Mouse (Mus musculus) adrenal gland, adult (tissue): ENCODE measurements around the gene Pskh1.

Source experiments
- DNase-seq, 2 experiments: peaks; one replicate each; pipeline ENCODE4 v3.0.0; 2022 to 2023; ENCODE audit warnings: low spot score in 1 of 2; ENCODE audit not compliant: inconsistent age in 2 of 2

The Pskh1 gene

GRCm38 (mm10) chr8:105951057-105951659 lies 50.9 kb downstream of the Pskh1 start:
- peak in 1 of 2 experiments; percentile 43 for DNase-seq

GRCm38 (mm10) chr8:105956556-105956955 lies 56.3 kb downstream of the Pskh1 start:
- peak in 1 of 2 experiments; percentile 24 for DNase-seq

- DNase-seq, result peak; percentile 70 to 80
Observed at GRCm38 (mm10) chr8:105957813-105958212, 57.6 kb downstream of the Pskh1 start.

GRCm38 (mm10) chr8:105959350-105959749 lies 59.1 kb downstream of the Pskh1 start:
- DNase-seq, result peak in 1 of 2 experiments; percentile 47

- DNase-seq, result no peak
Observed at GRCm38 (mm10) chr8:105961101-105961500, 60.9 kb downstream of the Pskh1 start.

GRCm38 (mm10) chr8:105961536-105961935 lies 61.3 kb downstream of the Pskh1 start:
- peak in 1 of 2 experiments; percentile 28 for DNase-seq

GRCm38 (mm10) chr8:105964506-105965265 lies 64.4 kb downstream of the Pskh1 start:
- DNase-seq, result no peak

- DNase-seq, result peak; percentile 75 to 88
Observed at GRCm38 (mm10) chr8:105965266-105965904, 65.1 kb downstream of the Pskh1 start.

GRCm38 (mm10) chr8:105965905-105966341 lies 65.7 kb downstream of the Pskh1 start, which contains the start of gene Slc12a4:
Gene Slc12a4 (minus strand): TSS chr8:105966097.
- peak; percentile 88 to 96 for DNase-seq

GRCm38 (mm10) chr8:105966692-105967311 lies 66.6 kb downstream of the Pskh1 start:
- peak in 1 of 2 experiments; percentile 66 for DNase-seq

- no peak for DNase-seq
Observed at GRCm38 (mm10) chr8:105969367-105969766, 69.1 kb downstream of the Pskh1 start.

GRCm38 (mm10) chr8:105971019-105971720 lies 70.9 kb downstream of the Pskh1 start:
- no peak for DNase-seq

GRCm38 (mm10) chr8:105975363-105975762 lies 75.1 kb downstream of the Pskh1 start:
- DNase-seq, result no peak

GRCm38 (mm10) chr8:105979325-105979724 lies 79.1 kb downstream of the Pskh1 start, which contains the start of gene Dpep3:
Gene Dpep3 (minus strand): TSS chr8:105979429.
- no peak for DNase-seq

- DNase-seq, result peak in 1 of 2 experiments; percentile 14
Observed at GRCm38 (mm10) chr8:105981146-105981545, 80.9 kb downstream of the Pskh1 start.
